Mouse (Mus musculus) midbrain, postnatal 0 days (tissue): ENCODE results near the gene Rpl26. TPM values are rescaled to one million over a fixed set of nuclear protein-coding genes. Genes with fewer than 3 reads are reported as not detected.
"Not testable (repeated sequence)": the region's sequence is repeated elsewhere in the genome, so short reads cannot be mapped to it uniquely, and the experiment has no call there.

Experiments used
- ATAC-seq: fragments of 200-750 bp; cut with Nextera tagmentation; 2 replicates; pipeline ENCODE4 v1.8.0; 2017; ENCODE audit warnings: moderate number of reproducible peaks, mild to moderate bottlenecking, moderate TSS enrichment, moderate library complexity; ENCODE audit not compliant: low FRiP score
- DNase-seq: peaks from one replicate; pipeline ENCODE4 v3.0.0-alpha.2; 2015; ENCODE audit warnings: low spot score
- H3K27ac ChIP-seq: fragments of 300-500 bp; sonication (generic); 2 replicates; pipeline ENCODE4 v1.5.1; 2014; ENCODE audit warnings: low read depth, mild to moderate bottlenecking, low read length, mixed read lengths
- H3K27me3 ChIP-seq: fragments of 300-500 bp; sonication (generic); 2 replicates; pipeline ENCODE4 v1.6.1; 2014; ENCODE audit warnings: low read length, control low read depth, mixed read lengths; ENCODE audit not compliant: insufficient read depth
- H3K36me3 ChIP-seq: fragments of 300-500 bp; sonication (generic); 2 replicates; pipeline ENCODE4 v1.6.1; 2014; ENCODE audit warnings: low read length, control low read depth, mixed read lengths; ENCODE audit not compliant: insufficient read depth
- H3K4me1 ChIP-seq: fragments of 300-500 bp; sonication (generic); 2 replicates; pipeline ENCODE4 v1.6.1; 2014; ENCODE audit warnings: mild to moderate bottlenecking, control low read depth, antibody characterized with exemption, low read length, mixed read lengths; ENCODE audit not compliant: insufficient read depth
- H3K4me2 ChIP-seq: fragments of 300-500 bp; sonication (generic); 2 replicates; pipeline ENCODE4 v1.6.1; 2014; ENCODE audit warnings: low read depth, mild to moderate bottlenecking, low read length, mixed read lengths; ENCODE audit not compliant: poor library complexity, severe bottlenecking
- H3K4me3 ChIP-seq: fragments of 300-500 bp; sonication (generic); 2 replicates; pipeline ENCODE4 v1.5.1; 2014; ENCODE audit warnings: low read depth, mild to moderate bottlenecking, low read length, moderate library complexity
- H3K9ac ChIP-seq: fragments of 300-500 bp; sonication (generic); replicated peaks from 2 replicates; pipeline ENCODE4 v1.6.1; 2014; ENCODE audit warnings: mild to moderate bottlenecking, low read length, moderate library complexity, mixed read lengths; ENCODE audit not compliant: poor library complexity, severe bottlenecking
- H3K9me3 ChIP-seq: fragments of 300-500 bp; sonication (generic); 2 replicates; pipeline ENCODE4 v1.6.1; 2016; ENCODE audit warnings: low read length, control low read depth
- CTCF ChIP-seq: IDR thresholded peaks from 2 replicates; pipeline ENCODE4 v1.5.1; 2016; ENCODE audit warnings: antibody characterized with exemption, mild to moderate bottlenecking
- WGBS: fragments of 180-500 bp; shearing (Covaris S2); extraction: QIAGEN DNeasy Blood & Tissue Kit; methylation state at CpG from one replicate; pipeline ENCODE4 v1.1.7; 2014; 5-methylcytosine and 5-hydroxymethylcytosine counted together
- polyA plus RNA-seq: library from polyadenylated mRNA; unstranded; fragments of >200 nt; fragmentation: Nextera tagmentation; extraction: Ambion mirVana; gene quantifications from 2 replicates; pipeline ENCODE4 v1.2.1, GENCODE M21; 2015
- total RNA-seq: library from RNA; depleted of rRNA; stranded (reverse); fragments of >200 nt; gene quantifications from 2 replicates; pipeline ENCODE4 v1.2.3, GENCODE M21; 2014

Gene Rpl26
- total and polyA plus RNA-seq, 2 experiments from 2014 or later, result 561 to 1,124 TPM

DNA sequence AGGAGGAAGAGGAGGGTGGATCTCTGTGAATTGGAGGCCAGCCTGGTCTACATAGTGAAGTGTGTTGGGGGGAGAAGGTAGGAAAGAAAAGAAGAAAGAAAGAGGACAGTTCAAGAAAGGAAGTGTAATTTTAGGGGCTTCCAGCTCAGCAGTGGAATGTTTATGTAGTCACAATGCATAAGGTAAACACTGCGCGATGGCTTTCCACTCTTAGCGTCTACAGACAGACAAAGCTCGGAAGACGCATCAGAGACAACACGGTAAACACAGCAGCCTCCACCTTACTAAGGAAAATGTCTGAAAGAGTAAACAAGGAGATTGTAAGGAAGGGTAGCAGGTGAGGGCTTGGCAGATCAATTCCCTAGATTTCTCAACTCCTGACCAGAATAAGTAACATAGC is 28.6 kb downstream of the Rpl26 start:
- DNase-seq (no peak), ATAC-seq (no peak)
- H3K4me1 ChIP-seq, result no peaks in the 10 kb centered on the region
- no peak overlapping the region for H3K27ac ChIP-seq
- no peak overlapping the region for H3K4me3 ChIP-seq
- no peak overlapping the region for H3K4me2 ChIP-seq
- no peak for TF ChIP-seq CTCF
- H3K27me3 ChIP-seq, result no peaks in the 10 kb centered on the region
- no peaks in the 10 kb centered on the region for H3K9me3 ChIP-seq
- no peaks in the 10 kb centered on the region for H3K36me3 ChIP-seq
- 87% methylated on average over 6 of the region's 6 CpGs for whole genome bisulfite sequencing
- H3K9ac ChIP-seq, result no peak overlapping the region

- H3K4me3 ChIP-seq, result no peak overlapping the region
- 60% methylated on average over 5 of the region's 5 CpGs for WGBS
- H3K9me3 ChIP-seq, result no peaks in the 10 kb centered on the region
- no peak overlapping the region; the same call in 1 of the 2 replicates for H3K27ac ChIP-seq
- no peak for TF ChIP-seq CTCF
- H3K9ac ChIP-seq, result no peak overlapping the region
- DNase-seq, result peak; percentile 51
- no peaks in the 10 kb centered on the region for H3K27me3 ChIP-seq
- no peaks in the 10 kb centered on the region for H3K36me3 ChIP-seq
- H3K4me2 ChIP-seq, result no peak overlapping the region
- ATAC-seq, result no peak
- H3K4me1 ChIP-seq, result no peaks in the 10 kb centered on the region
Observed at GRCm38 (mm10) chr11:68933885-68934507, 32.6 kb downstream of the Rpl26 start.

- not testable (repeated sequence) for H3K36me3 ChIP-seq, H3K4me1 ChIP-seq, H3K4me2 ChIP-seq, H3K9ac ChIP-seq, H3K9me3 ChIP-seq, H3K27me3 ChIP-seq, H3K4me3 ChIP-seq, ATAC-seq, H3K27ac ChIP-seq, DNase-seq
- WGBS, result 89% methylated on average over 4 of the region's 4 CpGs
Observed at GRCm38 (mm10) chr11:68936951-68937350, 35.6 kb downstream of the Rpl26 start.

GRCm38 (mm10) chr11:68939451-68940304 is 38.3 kb downstream of the Rpl26 start:
- peak; percentile 96 for DNase-seq
- Histone ChIP-seq H3K4me3 (peak overlapping the region; percentile 44), H3K4me1 (no peaks in the 10 kb centered on the region), H3K4me2 (peak overlapping the region; percentile 69), H3K27ac (peak overlapping the region; percentile 89), H3K36me3 (peaks cover under 1% of the 10 kb centered on the region; the same call in 1 of the 2 replicates), H3K9ac (peak overlapping the region; percentile 66), H3K27me3 (no peaks in the 10 kb centered on the region), H3K9me3 (no peaks in the 10 kb centered on the region)
- TF ChIP-seq CTCF, result no peak
- WGBS, result 1% methylated on average over 16 of the region's 16 CpGs
- peak; percentile 98 for ATAC-seq

DNA sequence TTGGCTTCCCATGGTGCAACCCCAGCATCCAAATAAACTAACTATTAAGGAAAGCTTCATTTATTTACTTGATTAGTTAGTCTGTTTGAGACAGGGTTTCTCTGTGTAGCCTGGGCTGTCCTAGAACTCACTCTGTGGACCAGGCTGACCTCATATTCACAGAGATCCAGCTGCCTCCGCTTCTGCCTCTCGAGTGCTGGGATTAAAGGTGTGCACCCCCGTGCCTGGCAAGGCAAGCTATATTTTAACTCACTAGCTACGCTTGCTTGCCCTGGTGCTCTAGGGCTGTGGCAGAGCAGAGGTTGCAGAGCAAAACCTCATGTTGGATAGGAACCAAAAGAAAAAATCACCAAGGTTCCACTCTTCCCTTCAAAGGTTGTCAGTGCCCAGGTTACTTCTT is 39.1 kb downstream of the Rpl26 start:
- DNase-seq (no peak), ATAC-seq (no peak)
- Histone ChIP-seq H3K27me3 (no peaks in the 10 kb centered on the region), H3K4me1 (no peaks in the 10 kb centered on the region), H3K36me3 (peaks cover 3% of the 10 kb centered on the region; the same call in 1 of the 2 replicates), H3K4me3 (peak overlapping the region; percentile 44), H3K9ac (peak overlapping the region; percentile 66), H3K9me3 (no peaks in the 10 kb centered on the region), H3K4me2 (peak overlapping the region; percentile 69), H3K27ac (peak overlapping the region; percentile 89; the same call in 1 of the 2 replicates)
- TF ChIP-seq CTCF, result no peak
- WGBS, result 29% methylated on average over 4 of the region's 4 CpGs

DNA sequence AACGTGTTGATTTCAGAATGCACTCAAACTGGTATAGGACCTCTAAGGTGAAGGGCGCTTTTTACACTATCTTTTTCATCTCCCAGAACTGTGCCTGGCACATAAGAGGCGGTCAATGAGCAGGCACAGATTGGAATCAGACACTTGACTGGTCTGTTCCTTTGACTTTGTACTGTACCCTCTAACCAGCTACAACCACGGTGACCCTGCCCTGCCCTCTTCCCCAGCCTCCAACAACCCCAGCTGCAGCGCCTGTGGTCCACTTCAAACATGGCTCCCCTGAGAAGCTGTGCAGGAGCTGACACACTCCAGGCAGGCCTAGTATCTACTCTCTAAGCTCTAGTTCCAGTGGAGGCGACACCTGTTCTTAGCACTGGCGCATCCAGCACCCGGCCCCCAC is 41.3 kb downstream of the Rpl26 start:
- Histone ChIP-seq H3K27ac (no peak overlapping the region), H3K4me2 (no peak overlapping the region), H3K36me3 (peaks cover 3% of the 10 kb centered on the region; the same call in 1 of the 2 replicates), H3K4me3 (no peak overlapping the region), H3K4me1 (peaks cover 4% of the 10 kb centered on the region; the same call in 1 of the 2 replicates), H3K27me3 (no peaks in the 10 kb centered on the region), H3K9me3 (no peaks in the 10 kb centered on the region), H3K9ac (no peak overlapping the region)
- TF ChIP-seq CTCF, result no peak
- WGBS, result 91% methylated on average over 8 of the region's 8 CpGs
- no peak for DNase-seq
- no peak for ATAC-seq
